Mouse (Mus musculus): ENCODE data around the gene Tom1l2. TPM values are rescaled to one million over a fixed set of nuclear protein-coding genes. Genes with fewer than 3 reads are reported as not detected.
A peak's percentile ranks its signal among the peaks of the same experiment; 100 is the strongest.

The Tom1l2 gene
- polyA plus RNA-seq, 1 experiment from 2014 or later = 3.6 TPM

GRCm38 (mm10) chr11:60231326-60231725 lies 121.4 kb downstream of the Tom1l2 start:
- 86% methylated on average over 3 of the region's 3 CpGs for whole genome bisulfite sequencing (ENCODE audit: insufficient replicate concordance)
- H3K27me3 ChIP-seq (ENCODE audit: insufficient read depth, low read length) = no peaks in the 10 kb centered on the region
- peaks cover 4% of the 10 kb centered on the region; the same call in 1 of the 2 replicates for H3K4me1 ChIP-seq (ENCODE audit: insufficient read depth)
- no peak overlapping the region for H3K9ac ChIP-seq (replicated peaks)
- ATAC-seq (no peak), DNase-seq (no peak)
- no peak overlapping the region for H3K4me3 ChIP-seq (ENCODE audit: low read depth, low read length)
- H3K9me3 ChIP-seq (ENCODE audit: low read length) = no peaks in the 10 kb centered on the region
- TF ChIP-seq CTCF (IDR thresholded peaks at IDR 0.05; ENCODE audit: low read depth) (no peak), EP300 (IDR thresholded peaks at IDR 0.05; ENCODE audit: low read depth) (no peak)
- H3K36me3 ChIP-seq (replicated peaks; ENCODE audit: insufficient read depth, low read length) = no peaks in the 10 kb centered on the region
- no peak overlapping the region for H3K4me2 ChIP-seq (ENCODE audit: low read depth, low read length)
- no peak overlapping the region for H3K27ac ChIP-seq (ENCODE audit: low read depth)

- H3K27ac ChIP-seq (ENCODE audit: low read depth) = no peak overlapping the region
- H3K9me3 ChIP-seq (ENCODE audit: low read length) = no peaks in the 10 kb centered on the region
- TF ChIP-seq EP300 (IDR thresholded peaks at IDR 0.05; ENCODE audit: low read depth) (no peak), CTCF (IDR thresholded peaks at IDR 0.05; ENCODE audit: low read depth) (no peak)
- no peak overlapping the region for H3K4me2 ChIP-seq (ENCODE audit: low read depth, low read length)
- no peaks in the 10 kb centered on the region for H3K36me3 ChIP-seq (replicated peaks; ENCODE audit: insufficient read depth, low read length)
- no peak overlapping the region for H3K9ac ChIP-seq (replicated peaks)
- H3K4me3 ChIP-seq (ENCODE audit: low read depth, low read length) = no peak overlapping the region
- no peaks in the 10 kb centered on the region for H3K27me3 ChIP-seq (ENCODE audit: insufficient read depth, low read length)
- WGBS (ENCODE audit: insufficient replicate concordance) = 83% methylated on average over 7 of the region's 7 CpGs
- ATAC-seq = no peak
- DNase-seq = no peak
- peaks cover 4% of the 10 kb centered on the region; the same call in 1 of the 2 replicates for H3K4me1 ChIP-seq (ENCODE audit: insufficient read depth)
These were observed 122.2 kb downstream of the Tom1l2 start for GRCm38 (mm10) chr11:60230512-60230911.

GRCm38 (mm10) chr11:60229821-60230220 lies 122.9 kb downstream of the Tom1l2 start:
- Histone ChIP-seq H3K36me3 (replicated peaks; ENCODE audit: insufficient read depth, low read length) (no peaks in the 10 kb centered on the region), H3K9ac (replicated peaks) (no peak overlapping the region), H3K27me3 (ENCODE audit: insufficient read depth, low read length) (no peaks in the 10 kb centered on the region), H3K27ac (ENCODE audit: low read depth) (no peak overlapping the region), H3K4me3 (ENCODE audit: low read depth, low read length) (no peak overlapping the region), H3K4me2 (ENCODE audit: low read depth, low read length) (no peak overlapping the region), H3K9me3 (ENCODE audit: low read length) (no peaks in the 10 kb centered on the region), H3K4me1 (ENCODE audit: insufficient read depth) (peaks cover 6% of the 10 kb centered on the region)
- DNase-seq (peak; percentile 44), ATAC-seq (peak; percentile 85)
- TF ChIP-seq CTCF (IDR thresholded peaks at IDR 0.05; ENCODE audit: low read depth) (no peak), EP300 (IDR thresholded peaks at IDR 0.05; ENCODE audit: low read depth) (no peak)
- 69% methylated on average over 13 of the region's 13 CpGs for WGBS (ENCODE audit: insufficient replicate concordance)

- no peak overlapping the region for H3K4me3 ChIP-seq (ENCODE audit: low read depth, low read length)
- no peak for DNase-seq
- no peak overlapping the region for H3K27ac ChIP-seq (ENCODE audit: low read depth)
- no peaks in the 10 kb centered on the region for H3K27me3 ChIP-seq (ENCODE audit: insufficient read depth, low read length)
- TF ChIP-seq CTCF (IDR thresholded peaks at IDR 0.05; ENCODE audit: low read depth) = no peak
- no peak for TF ChIP-seq EP300 (IDR thresholded peaks at IDR 0.05; ENCODE audit: low read depth)
- H3K4me1 ChIP-seq (ENCODE audit: insufficient read depth) = peaks cover 18% of the 10 kb centered on the region
- no peaks in the 10 kb centered on the region for H3K36me3 ChIP-seq (replicated peaks; ENCODE audit: insufficient read depth, low read length)
- no peak for ATAC-seq
- WGBS (ENCODE audit: insufficient replicate concordance) = 59% methylated on average over 3 of the region's 3 CpGs
- no peak overlapping the region for H3K4me2 ChIP-seq (ENCODE audit: low read depth, low read length)
- no peaks in the 10 kb centered on the region for H3K9me3 ChIP-seq (ENCODE audit: low read length)
- H3K9ac ChIP-seq (replicated peaks) = no peak overlapping the region
These were observed 124.2 kb downstream of the Tom1l2 start for GRCm38 (mm10) chr11:60228525-60228924.

GRCm38 (mm10) chr11:60225874-60226273 lies 126.8 kb downstream of the Tom1l2 start:
- Histone ChIP-seq H3K27ac (ENCODE audit: low read depth) (no peak overlapping the region), H3K36me3 (replicated peaks; ENCODE audit: insufficient read depth, low read length) (no peaks in the 10 kb centered on the region), H3K4me2 (ENCODE audit: low read depth, low read length) (no peak overlapping the region), H3K9ac (replicated peaks) (no peak overlapping the region), H3K4me3 (ENCODE audit: low read depth, low read length) (no peak overlapping the region), H3K9me3 (ENCODE audit: low read length) (no peaks in the 10 kb centered on the region), H3K4me1 (ENCODE audit: insufficient read depth) (peaks cover 39% of the 10 kb centered on the region), H3K27me3 (ENCODE audit: insufficient read depth, low read length) (no peaks in the 10 kb centered on the region)
- no peak for TF ChIP-seq EP300 (IDR thresholded peaks at IDR 0.05; ENCODE audit: low read depth)
- no peak for TF ChIP-seq CTCF (IDR thresholded peaks at IDR 0.05; ENCODE audit: low read depth)
- ATAC-seq (no peak), DNase-seq (no peak)
- 54% methylated on average over 1 of the region's 1 CpGs for WGBS (ENCODE audit: insufficient replicate concordance)

GRCm38 (mm10) chr11:60224676-60225075 lies 128.0 kb downstream of the Tom1l2 start:
- 50% methylated on average over 4 of the region's 4 CpGs for WGBS (ENCODE audit: insufficient replicate concordance)
- no peak overlapping the region; the same call in 1 of the 2 replicates for H3K9ac ChIP-seq (replicated peaks)
- no peaks in the 10 kb centered on the region for H3K27me3 ChIP-seq (ENCODE audit: insufficient read depth, low read length)
- peaks cover 39% of the 10 kb centered on the region for H3K4me1 ChIP-seq (ENCODE audit: insufficient read depth)
- TF ChIP-seq EP300 (IDR thresholded peaks at IDR 0.05; ENCODE audit: low read depth) = no peak
- TF ChIP-seq CTCF (IDR thresholded peaks at IDR 0.05; ENCODE audit: low read depth) = peak; percentile 54
- no peak for ATAC-seq
- peak; percentile 69 for DNase-seq
- no peaks in the 10 kb centered on the region for H3K36me3 ChIP-seq (replicated peaks; ENCODE audit: insufficient read depth, low read length)
- H3K4me3 ChIP-seq (ENCODE audit: low read depth, low read length) = no peak overlapping the region
- no peaks in the 10 kb centered on the region for H3K9me3 ChIP-seq (ENCODE audit: low read length)
- no peak overlapping the region for H3K4me2 ChIP-seq (ENCODE audit: low read depth, low read length)
- H3K27ac ChIP-seq (ENCODE audit: low read depth) = no peak overlapping the region
